Mouse (Mus musculus) megakaryocyte-erythroid progenitor cell, adult 5 weeks (primary cell): ENCODE results near the gene Ercc1. TPM values are rescaled to one million over a fixed set of nuclear protein-coding genes. Genes with fewer than 3 reads are reported as not detected.

Experiments
- polyA plus RNA-seq: library from polyadenylated mRNA; stranded (reverse); fragments of >175 nt; gene quantifications from 2 replicates; pipeline ENCODE4 v1.2.3, GENCODE M21; 2012

The Ercc1 gene
- polyA plus RNA-seq, result 101 and 103 TPM in 2 replicates

DNA sequence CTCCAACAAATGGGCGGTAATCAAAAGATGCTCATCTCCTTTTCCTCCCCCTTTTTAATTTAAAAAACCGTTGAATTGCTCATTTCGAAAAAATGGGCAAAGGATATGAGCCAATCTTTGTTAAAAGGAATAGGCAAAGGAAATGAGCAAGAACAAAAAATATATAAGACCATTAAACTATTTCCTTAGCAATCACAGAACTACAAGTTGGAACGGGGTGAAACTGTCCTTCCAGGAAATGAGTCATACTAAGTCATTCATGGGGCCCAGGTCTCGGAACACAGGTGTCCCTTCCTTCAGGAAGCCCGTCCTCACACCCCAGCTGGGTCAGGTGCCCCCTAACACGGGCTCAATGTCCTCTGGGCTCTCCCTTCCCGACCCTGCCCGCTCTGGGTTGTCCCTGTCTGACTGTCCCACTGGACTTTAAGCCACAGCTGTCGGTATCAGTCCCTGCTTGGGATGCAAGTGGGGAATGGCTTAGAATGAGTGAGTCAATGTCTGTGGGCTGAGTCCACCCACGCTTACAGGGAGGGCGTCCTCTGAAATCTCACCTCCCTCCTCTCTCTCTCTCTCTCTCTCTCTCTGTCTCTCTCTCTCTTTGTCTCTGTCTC is at the start of gene Ercc1:
Ercc1 (plus strand) TSS at position 542 of the 611 bp plus-strand sequence.

DNA sequence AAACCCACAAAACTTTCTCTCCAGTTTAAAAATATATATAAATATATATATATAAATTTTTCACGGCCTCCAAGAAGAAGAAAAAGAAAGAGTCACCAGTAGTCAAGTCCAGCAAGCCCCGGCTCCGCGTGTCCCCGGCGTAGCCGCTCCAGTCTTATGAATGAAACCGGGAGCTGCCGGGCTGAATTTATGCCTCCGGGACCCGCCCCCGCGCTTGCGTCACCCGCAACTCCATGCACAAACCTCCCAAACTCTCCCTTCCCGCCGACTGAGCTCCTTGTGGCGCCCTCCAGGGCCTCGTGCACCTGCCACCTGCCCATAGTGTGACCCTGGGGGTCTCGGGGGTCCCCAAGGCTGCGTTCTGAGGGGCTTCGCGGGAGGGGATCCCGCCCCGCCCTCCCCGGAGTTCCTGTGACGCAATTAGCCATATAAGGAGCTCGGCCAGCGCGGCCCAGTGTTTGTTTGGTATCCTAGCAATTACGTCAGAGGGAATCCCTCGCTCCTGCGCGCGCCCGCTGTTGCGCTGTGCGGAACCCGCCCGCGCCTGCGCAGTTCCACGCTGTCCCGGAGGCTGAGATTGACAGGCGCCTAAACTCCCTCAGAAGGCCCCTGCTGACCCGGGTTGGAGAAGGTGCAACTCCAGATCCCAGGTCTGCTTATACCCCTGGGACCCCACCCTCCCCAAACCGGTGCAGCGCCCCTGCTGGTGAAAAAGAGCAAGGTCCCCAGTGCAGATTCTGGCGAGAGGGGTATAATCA is 34.5 kb upstream of the Ercc1 start, which contains the start of gene Fosb:
Fosb (minus strand) TSS at position 168 of the 758 bp plus-strand sequence.

DNA sequence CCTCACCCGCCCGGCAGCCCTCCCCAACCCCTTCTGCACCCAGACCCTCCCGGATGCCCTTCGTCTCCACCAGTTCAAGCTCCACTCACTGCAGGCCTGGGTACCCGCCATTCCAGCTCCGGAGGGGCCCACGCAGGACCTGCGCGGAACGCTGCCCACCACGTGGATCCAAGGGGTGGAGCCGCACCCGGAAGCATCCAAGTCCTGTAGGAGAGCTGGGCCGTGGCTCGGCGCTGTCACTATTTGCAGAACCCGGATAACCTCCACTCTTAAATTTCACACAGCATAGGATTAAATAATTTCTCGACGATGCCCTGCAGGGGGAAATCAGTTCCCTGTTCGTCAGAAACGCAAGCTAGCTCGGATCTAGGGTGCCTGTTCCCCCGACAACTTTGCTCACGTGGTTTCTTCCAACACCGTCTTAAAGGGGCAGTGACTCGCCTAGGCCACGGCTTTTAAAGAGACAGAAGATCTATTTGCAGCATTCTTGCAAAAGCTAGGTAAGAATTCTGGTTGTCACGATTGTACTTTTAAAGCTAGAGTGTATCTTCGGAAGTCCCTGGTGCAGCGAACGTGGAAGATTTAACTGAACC is 14.8 kb downstream of the Ercc1 start, which contains the start of the genes Cd3eap and Ppp1r13l:
Cd3eap (minus strand) TSS at position 185 of the 593 bp plus-strand sequence.
Ppp1r13l (plus strand) TSS at position 451 of the 593 bp plus-strand sequence.

GRCm38 (mm10) chr7:19381377-19382165 is 37.0 kb downstream of the Ercc1 start, which contains the start of gene Ercc2:
Gene Ercc2, plus strand, starts transcription at chr7:19382010.

GRCm38 (mm10) chr7:19403731-19404296 is 59.2 kb downstream of the Ercc1 start, which contains the start of gene Klc3:
Gene Klc3, minus strand, starts transcription at chr7:19404104.

DNA sequence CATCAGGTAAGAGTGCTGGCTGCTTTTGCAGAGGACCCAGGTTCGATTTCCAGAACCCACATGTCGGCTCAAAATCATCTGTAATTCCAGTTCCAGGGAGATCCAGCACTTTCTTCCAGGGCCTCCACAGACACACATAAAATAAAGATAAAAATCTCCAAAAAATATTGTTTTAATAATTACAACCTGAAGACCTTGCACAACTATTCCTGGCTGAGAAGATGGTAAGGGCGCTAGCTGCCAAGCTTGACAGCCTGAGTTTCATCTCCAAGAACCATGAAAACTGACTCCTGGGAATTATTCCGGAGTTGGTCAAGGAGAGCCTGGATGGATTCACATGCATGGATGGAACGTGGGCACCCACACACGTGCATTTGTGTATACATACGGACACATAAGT is 59.9 kb downstream of the Ercc1 start, which contains the start of gene Ckm:
Ckm (plus strand) TSS at position 301 of the 400 bp plus-strand sequence.

Other genes with a start within 250 kb of the Ercc1 start
- 0.06 TPM in 1 of 2 replicates, not detected in the other for gene Gm4969, start 226.4 kb upstream of the Ercc1 start, polyA plus RNA-seq
- 16.3 and 20.9 TPM in 2 replicates for gene Fbxo46, start 224.9 kb upstream of the Ercc1 start, polyA plus RNA-seq
- gene Qpctl, start 195.5 kb upstream of the Ercc1 start, polyA plus RNA-seq, result 11.6 and 14.2 TPM in 2 replicates
- gene Snrpd2, start 195.1 kb upstream of the Ercc1 start, polyA plus RNA-seq, result 52.2 and 53.2 TPM in 2 replicates
- 0.02 and 0.15 TPM in 2 replicates for gene Gipr, start 178.7 kb upstream of the Ercc1 start, polyA plus RNA-seq
- 19.2 and 24.7 TPM in 2 replicates for gene Eml2, start 168.4 kb upstream of the Ercc1 start, polyA plus RNA-seq
- 0.10 and 0.34 TPM in 2 replicates for gene Gpr4, start 132.2 kb upstream of the Ercc1 start, polyA plus RNA-seq
- 15.0 and 16.4 TPM in 2 replicates for gene Opa3, start 116.4 kb upstream of the Ercc1 start, polyA plus RNA-seq
- gene Vasp, start 73.0 kb upstream of the Ercc1 start, polyA plus RNA-seq, result 292 and 301 TPM in 2 replicates
- 0.04 and 1.4 TPM in 2 replicates for gene Ppm1n, start 64.7 kb upstream of the Ercc1 start, polyA plus RNA-seq
- gene Rtn2, start 62.2 kb upstream of the Ercc1 start, polyA plus RNA-seq, result 0.21 and 0.27 TPM in 2 replicates
- gene Fosb, start 34.7 kb upstream of the Ercc1 start, polyA plus RNA-seq, result 1,389 and 2,050 TPM in 2 replicates
- 27.5 and 29.4 TPM in 2 replicates for gene Cd3eap, start 14.7 kb downstream of the Ercc1 start, polyA plus RNA-seq
- 25.2 and 26.0 TPM in 2 replicates for gene Ppp1r13l, start 15.0 kb downstream of the Ercc1 start, polyA plus RNA-seq
- gene Ercc2, start 37.2 kb downstream of the Ercc1 start, polyA plus RNA-seq, result 53.5 and 65.8 TPM in 2 replicates
- gene Klc3, start 59.3 kb downstream of the Ercc1 start, polyA plus RNA-seq, result 0.63 and 0.65 TPM in 2 replicates
- 3.2 and 3.9 TPM in 2 replicates for gene Ckm, start 60.0 kb downstream of the Ercc1 start, polyA plus RNA-seq
- 76.5 and 81.2 TPM in 2 replicates for gene Mark4, start 114.0 kb downstream of the Ercc1 start, polyA plus RNA-seq
- gene Exoc3l2, start 118.6 kb downstream of the Ercc1 start, polyA plus RNA-seq, result 8.3 and 12.5 TPM in 2 replicates
- gene Bloc1s3, start 163.6 kb downstream of the Ercc1 start, polyA plus RNA-seq, result 5.2 and 5.9 TPM in 2 replicates
- 181 and 197 TPM in 2 replicates for gene Trappc6a, start 163.6 kb downstream of the Ercc1 start, polyA plus RNA-seq
- gene Nkpd1, start 173.1 kb downstream of the Ercc1 start, polyA plus RNA-seq, result 0.23 and 0.40 TPM in 2 replicates
- gene Ppp1r37, start 218.3 kb downstream of the Ercc1 start, polyA plus RNA-seq, result 109 and 133 TPM in 2 replicates
- gene Zfp296, start 232.5 kb downstream of the Ercc1 start, polyA plus RNA-seq, result 28.5 and 30.1 TPM in 2 replicates
- 60.2 and 61.0 TPM in 2 replicates for gene Gemin7, start 232.8 kb downstream of the Ercc1 start, polyA plus RNA-seq